Mouse (Mus musculus): ENCODE results near the gene H2-Q2.
"Not testable (repeated sequence)": the region's sequence is repeated elsewhere in the genome, so short reads cannot be mapped to it uniquely, and the experiment has no call there.

Gene H2-Q2

GRCm38 (mm10) chr17:35359470-35359862 is 17.4 kb downstream of the H2-Q2 start:
- in situ Hi-C loops (cut with MboI, MseI) = no loop called here

GRCm38 (mm10) chr17:35379369-35379728 is 37.3 kb downstream of the H2-Q2 start, which contains the start of gene H2-Q4:
Gene H2-Q4, plus strand, starts transcription at chr17:35379617.
- in situ Hi-C loops (cut with MboI, MseI) = loop anchor here (5.0 kb wide), 1 partner anchor 77 kb away; no protein-coding TSS in a partner anchor

- in situ Hi-C loops (cut with MboI, MseI) = loop anchor here (5.0 kb wide), 1 partner anchor 78 kb away; no protein-coding TSS in a partner anchor
Measured at GRCm38 (mm10) chr17:35379729-35380451, 37.8 kb downstream of the H2-Q2 start.

GRCm38 (mm10) chr17:35389796-35390195 is 47.8 kb downstream of the H2-Q2 start:
- in situ Hi-C loops (cut with MboI, MseI) = not testable (repeated sequence)

GRCm38 (mm10) chr17:35392671-35393070 is 50.6 kb downstream of the H2-Q2 start:
- in situ Hi-C loops (cut with MboI, MseI) = not testable (repeated sequence)

GRCm38 (mm10) chr17:35393864-35394800 is 52.1 kb downstream of the H2-Q2 start:
- in situ Hi-C loops (cut with MboI, MseI) = not testable (repeated sequence)

Measured in T-helper 2 cell (primary cell).